Mouse (Mus musculus) ES-Bruce4 (cell line): Measurements from ENCODE around the gene Psmb10.

Experiments
- CTCF ChIP-seq: IDR thresholded peaks from one replicate; pipeline ENCODE4 v1.8.1; 2011; ENCODE audit warnings: low read depth, low read length
- EP300 ChIP-seq: IDR thresholded peaks from 2 replicates; pipeline ENCODE4 v1.6.1; 2011; ENCODE audit warnings: low read depth, low read length; ENCODE audit not compliant: insufficient read depth

GRCm38 (mm10) chr8:105936866-105937475, 1.3 kb downstream of the Psmb10 start:
- TF ChIP-seq EP300 (peak; percentile 40; the same call in 1 of the 2 replicates), CTCF (no peak)
